In genomic region chr10:77095666-77096065, GRCm38 (mm10) we compare ENCODE assay signal across 23 mouse cellular contexts.
DNase-seq lines count a peak whose midpoint lies in the region; ATAC-seq and TF ChIP-seq lines count a peak whose summit lies in the region.
"Had no signal": no experiment of that assay in that cellular context is flagged by ENCODE, and none has a peak within 500 bp of the region (broad histone marks: within the 10 kb centered on the region; RNA-seq: fewer than 3 reads in every experiment).

No protein-coding gene starts in this region.

- no peak for ATAC-seq in liver, embryonic 15.5 days (ENCODE audit: insufficient read depth)
- no peak for ATAC-seq in liver, embryonic 12.5 days
- ATAC-seq in erythroblast, adult 5-6 weeks (replicated peaks; ENCODE audit: low FRiP score, poor library complexity, severe bottlenecking): 0 out of 2 replicates have a peak, but pooled peaks have one; percentile 12
- ATAC-seq: forebrain, embryonic 14.5 days; forebrain, postnatal 0 days had no signal

- H3K9me3 ChIP-seq in liver, embryonic 15.5 days (replicated peaks): no peaks in the 10 kb centered on the region
- no peaks in the 10 kb centered on the region; the same call in 1 of the 2 replicates for H3K9me3 ChIP-seq in liver, embryonic 12.5 days (replicated peaks)
- peaks cover 10% of the 10 kb centered on the region for H3K9me3 ChIP-seq in CH12.LX (replicated peaks; ENCODE audit: low read length)

- TF ChIP-seq POLR2A in CH12.LX (IDR thresholded peaks at IDR 0.05; ENCODE audit: low read depth, low read length): no peak

- no peak overlapping the region for H3K27ac ChIP-seq in layer of hippocampus, adult 2 months
- H3K27ac ChIP-seq in liver, embryonic 15.5 days (replicated peaks): 0 out of 2 replicates have a peak overlapping the region, but pooled peaks have one; percentile 9
- H3K27ac ChIP-seq in liver, embryonic 12.5 days: no peak overlapping the region
- no peak overlapping the region; the same call in 1 of the 2 replicates for H3K27ac ChIP-seq in CH12.LX (ENCODE audit: insufficient read depth, low read depth)
- H3K27ac ChIP-seq: gastrocnemius, adult 2 months; hindbrain, embryonic 12.5 days; hindbrain, embryonic 15.5 days had no signal

- dilution Hi-C loops in CH12.LX (cut with MboI; ENCODE audit: extremely low pct_ligation_motif_present, extremely low pct_unique_long_range_greater_than_20kb, low sequenced_read_pairs): no loop called here

- peak; percentile 20 to 53 for DNase-seq in layer of hippocampus, adult 2 months (ENCODE audit: low spot score in 2 of 2)
- no peak for DNase-seq in layer of hippocampus, postnatal 10 days (ENCODE audit: low spot score in 2 of 2)
- DNase-seq in CH12.LX (ENCODE audit: extremely low read depth): no peak
- DNase-seq in kidney, postnatal 36 days: no peak
- DNase-seq: adrenal gland, adult 2 months; adrenal gland, postnatal 14 days; B cell, adult 2 months; cerebellum, adult 11-12 months; cerebellum, adult 8-10 months; cerebellum, postnatal 10 days; cerebellum, postnatal 36 days; embryo, embryonic 11 days; forebrain, postnatal 0 days; gastrocnemius, adult 2 months; gastrocnemius, postnatal 14 days; heart, adult 11 months had no signal

- peaks cover 25% of the 10 kb centered on the region for H3K4me1 ChIP-seq in liver, embryonic 15.5 days (replicated peaks)
- peaks cover 15% of the 10 kb centered on the region for H3K4me1 ChIP-seq in liver, embryonic 12.5 days
- H3K4me1 ChIP-seq in CH12.LX (ENCODE audit: control insufficient read depth in 1 of 2, insufficient read depth in 2 of 2): peaks cover 0 to 20% of the 10 kb centered on the region in 2 experiments; a peak in 2 of 4 replicates

- H3K27me3 ChIP-seq in liver, embryonic 15.5 days: no peaks in the 10 kb centered on the region
- no peaks in the 10 kb centered on the region for H3K27me3 ChIP-seq in liver, embryonic 12.5 days (replicated peaks)
- peaks cover 84% of the 10 kb centered on the region for H3K27me3 ChIP-seq in CH12.LX (replicated peaks)
- H3K27me3 ChIP-seq: hindbrain, embryonic 12.5 days; hindbrain, embryonic 15.5 days had no signal

- in situ Hi-C loops in CH12.LX (cut with MboI; ENCODE audit: low pct_ligation_motif_present, low pct_unique_long_range_greater_than_20kb, low sequenced_read_pairs): no loop called here

- WGBS in liver, embryonic 15.5 days (ENCODE audit: insufficient replicate concordance): 79% methylated on average over 3 of the region's 3 CpGs
- WGBS in liver, embryonic 12.5 days (ENCODE audit: insufficient replicate concordance): 79% methylated on average over 3 of the region's 3 CpGs

- no peak overlapping the region for H3K4me2 ChIP-seq in liver, embryonic 15.5 days
- H3K4me2 ChIP-seq in liver, embryonic 12.5 days: no peak overlapping the region
- peak overlapping the region; percentile 46 for H3K4me2 ChIP-seq in CH12.LX (ENCODE audit: insufficient read depth, low read depth, poor library complexity, severe bottlenecking)
- H3K4me2 ChIP-seq: heart, embryonic 11.5 days; hindbrain, embryonic 12.5 days; hindbrain, embryonic 15.5 days had no signal

- peaks cover 10% of the 10 kb centered on the region for H3K36me3 ChIP-seq in liver, embryonic 15.5 days (replicated peaks)
- H3K36me3 ChIP-seq in liver, embryonic 12.5 days: peaks cover 25% of the 10 kb centered on the region; the same call in 1 of the 2 replicates
- H3K36me3 ChIP-seq in CH12.LX (replicated peaks in 1 of 2; ENCODE audit: control insufficient read depth in 1 of 2, insufficient read depth in 1 of 2, low read length in 1 of 2): no peaks in the 10 kb centered on the region
- H3K36me3 ChIP-seq: hindbrain, embryonic 15.5 days had no signal

- TF ChIP-seq RAD21 in CH12.LX (IDR thresholded peaks at IDR 0.05; ENCODE audit: low read depth, low read length): no peak

- H3K9ac ChIP-seq in liver, embryonic 15.5 days: no peak overlapping the region
- H3K9ac ChIP-seq in liver, embryonic 12.5 days: no peak overlapping the region
- H3K9ac ChIP-seq in CH12.LX (ENCODE audit: insufficient read depth, low read depth): 0 out of 2 replicates have a peak overlapping the region, but pooled peaks have one; percentile 1
- H3K9ac ChIP-seq: forebrain, postnatal 0 days; hindbrain, embryonic 12.5 days; hindbrain, embryonic 15.5 days had no signal

- TF ChIP-seq EP300 in CH12.LX (IDR thresholded peaks at IDR 0.05; ENCODE audit: low read length): no peak

- TF ChIP-seq CTCF in layer of hippocampus, adult 2 months (conservative IDR thresholded peaks at IDR 0.05): no peak
- TF ChIP-seq CTCF in CH12.LX (conservative IDR thresholded peaks at IDR 0.05 in 1 of 2, IDR thresholded peaks at IDR 0.05 in 1 of 2; ENCODE audit: low read depth in 2 of 2, low read length in 2 of 2): no peak

- H3K79me2 ChIP-seq in CH12.LX (replicated peaks; ENCODE audit: control insufficient read depth, extremely low read depth, insufficient read depth, poor library complexity, severe bottlenecking): no peaks in the 10 kb centered on the region

- H3K4me3 ChIP-seq in layer of hippocampus, adult 2 months: no peak overlapping the region
- no peak overlapping the region for H3K4me3 ChIP-seq in liver, embryonic 15.5 days (replicated peaks)
- no peak overlapping the region for H3K4me3 ChIP-seq in liver, embryonic 12.5 days
- H3K4me3 ChIP-seq in CH12.LX (replicated peaks in 1 of 3; ENCODE audit: low read depth in 2 of 3, low read length in 2 of 3, poor library complexity in 1 of 3): peak overlapping the region in 1 of 3 experiments; percentile 5
- H3K4me3 ChIP-seq: gastrocnemius, adult 2 months; hindbrain, embryonic 12.5 days; hindbrain, embryonic 15.5 days had no signal

TF ChIP-seq in CH12.LX, 34 proteins besides CTCF, POLR2A, EP300 and RAD21:
- TF ChIP-seq MEF2A (IDR thresholded peaks at IDR 0.05; ENCODE audit: borderline replicate concordance, low read depth, low read length) (no peak), MYC (IDR thresholded peaks at IDR 0.05; ENCODE audit: low read depth, low read length) (no peak), KAT2A (IDR thresholded peaks at IDR 0.05; ENCODE audit: insufficient replicate concordance, low read length) (no peak), RCOR1 (conservative IDR thresholded peaks at IDR 0.05; ENCODE audit: low read depth, low read length) (no peak), SIN3A (IDR thresholded peaks at IDR 0.05; ENCODE audit: low read length) (no peak), USF1 (IDR thresholded peaks at IDR 0.05; ENCODE audit: low read depth, low read length) (no peak), TBP (conservative IDR thresholded peaks at IDR 0.05; ENCODE audit: low read depth, low read length) (no peak), MAZ (IDR thresholded peaks at IDR 0.05; ENCODE audit: low read depth, low read length) (no peak)

Comparison
In these comparisons a context has a peak if more than half of its experiments do, and no peak if none do; other contexts are left out.
1. DNase-seq: peak in layer of hippocampus, adult 2 months (2 of 2); none in layer of hippocampus, postnatal 10 days (0 of 2), CH12.LX (single experiment) and kidney, postnatal 36 days (0 of 2).